Mouse (Mus musculus): Measurements from ENCODE around the gene Map4k3.

DNA sequence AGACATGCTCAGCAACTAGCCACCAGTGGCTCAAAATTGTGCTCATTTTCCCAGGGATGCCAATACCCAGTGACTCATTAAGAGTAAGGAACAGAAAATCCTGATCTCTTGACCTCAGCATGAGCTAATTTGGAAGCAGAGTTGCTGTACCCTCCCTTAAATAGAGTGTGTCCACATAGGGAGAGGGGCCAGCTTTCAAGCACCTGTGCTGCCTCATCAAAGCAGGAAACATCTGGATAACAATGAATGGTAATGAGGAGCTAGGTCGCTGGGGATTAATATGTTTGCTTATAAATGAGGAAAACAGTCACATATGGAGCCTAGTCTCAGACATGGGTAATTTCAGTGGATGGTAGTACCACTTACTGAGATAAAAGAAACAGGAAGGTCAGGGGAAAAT, 24.2 kb upstream of the Map4k3 start:
- TF ChIP-seq CTCF (IDR thresholded peaks at IDR 0.05) (no peak), EP300 (IDR thresholded peaks at IDR 0.05) (no peak)

Measured in lung, postnatal 0 days (tissue).